Mouse (Mus musculus) testis, adult 2 months (tissue): ENCODE measurements around the gene Cacng7. TPM values are rescaled to one million over a fixed set of nuclear protein-coding genes. Genes with fewer than 3 reads are reported as not detected.
A peak's percentile ranks its signal among the peaks of the same experiment; 100 is the strongest.

Experiments used
- H3K27ac ChIP-seq: fragments of 200-500 bp; 2 replicates; pipeline ENCODE4 v1.5.1; 2012; ENCODE audit warnings: low read depth, low read length; ENCODE audit not compliant: control insufficient read depth, insufficient read depth
- H3K27me3 ChIP-seq: fragments of 200-500 bp; 2 replicates; pipeline ENCODE4 v1.6.1; 2012; ENCODE audit warnings: mild to moderate bottlenecking, low read length, moderate library complexity; ENCODE audit not compliant: control insufficient read depth, insufficient read depth
- H3K36me3 ChIP-seq: fragments of 200-500 bp; 2 replicates; pipeline ENCODE4 v1.6.1; 2012; ENCODE audit warnings: mild to moderate bottlenecking, low read length; ENCODE audit not compliant: control insufficient read depth, insufficient read depth
- H3K4me1 ChIP-seq: fragments of 200-500 bp; 2 replicates; pipeline ENCODE4 v1.6.1; 2012; ENCODE audit warnings: low read length; ENCODE audit not compliant: control insufficient read depth, insufficient read depth
- H3K4me3 ChIP-seq: fragments of 200-500 bp; 2 replicates; pipeline ENCODE4 v1.5.1; 2012; ENCODE audit warnings: low read depth, mild to moderate bottlenecking, low read length, moderate library complexity, mixed read lengths; ENCODE audit not compliant: control insufficient read depth
- CTCF ChIP-seq: fragments of 200-500 bp; IDR thresholded peaks from 2 replicates; pipeline ENCODE4 v1.5.1; 2012; ENCODE audit warnings: low read depth, mild to moderate bottlenecking, inconsistent platforms, low read length, moderate library complexity; ENCODE audit not compliant: control insufficient read depth, insufficient read depth, insufficient replicate concordance
- POLR2A ChIP-seq: fragments of 200-500 bp; IDR thresholded peaks from 2 replicates; pipeline ENCODE4 v1.6.1; 2012; ENCODE audit warnings: low read depth, mild to moderate bottlenecking, inconsistent platforms, low read length, moderate library complexity; ENCODE audit not compliant: control insufficient read depth
- polyA plus RNA-seq: library from polyadenylated mRNA; depleted of rRNA; stranded (reverse); fragments of >200 nt; gene quantifications from 2 replicates; pipeline ENCODE4 v1.2.3, GENCODE M21; 2012; rRNA removed

The Cacng7 gene
- polyA plus RNA-seq, 1 experiment = 1.9 TPM

DNA sequence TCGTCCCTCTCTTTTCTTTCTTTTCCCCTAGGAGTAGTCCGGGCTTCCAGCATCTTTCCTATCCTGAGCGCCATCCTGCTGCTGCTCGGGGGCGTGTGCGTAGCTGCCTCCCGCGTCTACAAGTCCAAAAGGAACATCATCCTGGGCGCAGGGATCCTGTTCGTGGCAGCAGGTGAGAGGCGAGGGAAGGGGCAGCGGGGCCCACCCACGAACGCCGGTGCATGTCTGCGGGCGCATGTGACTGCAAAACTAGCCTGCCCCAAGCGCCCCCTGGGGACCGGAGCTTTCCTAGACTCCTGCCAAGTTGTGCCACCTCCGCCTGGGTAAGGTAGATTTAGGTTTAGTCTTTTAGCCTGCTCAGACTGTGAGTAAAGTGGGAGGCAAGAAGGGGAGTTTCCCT lies 79.3 kb downstream of the Cacng7 start:
- H3K4me1 ChIP-seq = peaks cover 18% of the 10 kb centered on the region
- H3K27me3 ChIP-seq = no peaks in the 10 kb centered on the region
- H3K36me3 ChIP-seq = no peaks in the 10 kb centered on the region
- TF ChIP-seq POLR2A (no peak), CTCF (no peak)
- H3K4me3 ChIP-seq = peak overlapping the region; percentile 71
- H3K27ac ChIP-seq = no peak overlapping the region

DNA sequence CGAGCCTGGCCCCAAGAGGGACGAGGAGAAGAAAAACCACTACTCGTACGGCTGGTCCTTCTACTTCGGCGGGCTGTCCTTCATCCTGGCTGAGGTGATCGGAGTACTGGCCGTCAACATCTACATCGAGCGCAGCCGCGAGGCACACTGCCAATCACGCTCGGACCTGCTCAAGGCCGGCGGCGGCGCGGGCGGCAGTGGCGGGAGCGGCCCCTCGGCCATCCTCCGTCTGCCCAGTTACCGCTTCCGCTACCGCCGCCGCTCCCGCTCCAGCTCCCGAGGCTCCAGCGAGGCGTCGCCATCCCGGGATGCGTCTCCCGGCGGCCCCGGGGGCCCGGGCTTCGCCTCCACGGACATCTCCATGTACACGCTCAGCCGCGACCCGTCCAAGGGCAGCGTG lies 82.1 kb downstream of the Cacng7 start:
- Histone ChIP-seq H3K4me1 (peaks cover 18% of the 10 kb centered on the region), H3K27ac (no peak overlapping the region), H3K27me3 (no peaks in the 10 kb centered on the region), H3K4me3 (peak overlapping the region; percentile 79), H3K36me3 (no peaks in the 10 kb centered on the region)
- TF ChIP-seq POLR2A (no peak), CTCF (no peak)

DNA sequence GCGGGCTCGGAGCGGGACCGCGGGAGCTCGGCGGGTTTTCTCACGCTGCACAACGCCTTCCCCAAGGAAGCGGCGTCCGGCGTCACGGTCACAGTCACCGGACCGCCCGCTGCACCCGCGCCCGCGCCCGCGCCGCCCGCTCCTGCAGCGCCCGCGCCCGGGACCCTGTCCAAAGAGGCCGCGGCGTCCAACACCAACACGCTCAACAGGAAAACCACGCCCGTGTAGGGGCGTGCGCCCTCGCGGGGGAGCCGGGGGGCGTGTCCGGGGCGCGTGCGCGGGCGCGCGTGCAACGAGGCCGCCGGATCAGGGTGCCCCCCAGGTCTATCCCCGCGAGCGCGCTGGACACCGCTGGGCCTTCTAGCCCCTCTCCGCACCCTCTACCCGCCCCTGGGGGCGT lies 82.6 kb downstream of the Cacng7 start:
- Histone ChIP-seq H3K27ac (no peak overlapping the region), H3K4me3 (peak overlapping the region; percentile 71), H3K36me3 (no peaks in the 10 kb centered on the region), H3K4me1 (peaks cover 18% of the 10 kb centered on the region), H3K27me3 (no peaks in the 10 kb centered on the region)
- TF ChIP-seq CTCF (no peak), POLR2A (no peak)

Other genes starting within 250 kb of the Cacng7 start
- 2.7 and 3.2 TPM in 2 replicates for gene AU018091, start 163.8 kb upstream of the Cacng7 start, polyA plus RNA-seq
- gene Nlrp12, start 83.2 kb upstream of the Cacng7 start, polyA plus RNA-seq = 0.02 and 0.04 TPM in 2 replicates
- gene Myadm, start 43.9 kb upstream of the Cacng7 start, polyA plus RNA-seq = 20.4 and 21.6 TPM in 2 replicates
- gene Prkcg, start 43.8 kb upstream of the Cacng7 start, polyA plus RNA-seq = 0.68 and 1.1 TPM in 2 replicates
- gene Cacng8, start 57.7 kb downstream of the Cacng7 start, polyA plus RNA-seq = 10.9 and 13.1 TPM in 2 replicates
- 0.05 and 0.11 TPM in 2 replicates for gene Cacng6, start 91.2 kb downstream of the Cacng7 start, polyA plus RNA-seq
- 0.84 and 1.3 TPM in 2 replicates for gene Tarm1, start 169.7 kb downstream of the Cacng7 start, polyA plus RNA-seq